Mouse (Mus musculus) brain, adult 2 months (tissue): ENCODE data around the gene Cdhr1.
"Not testable (repeated sequence)": the region's sequence is repeated elsewhere in the genome, so short reads cannot be mapped to it uniquely, and the experiment has no call there.

ENCODE experiments used
- DNase-seq: peaks from one replicate; pipeline ENCODE4 v3.0.0; 2011; ENCODE audit warnings: low read depth, low spot score

Gene Cdhr1

GRCm38 (mm10) chr14:37097956-37098530 lies at the start of gene Cdhr1:
Gene Cdhr1, minus strand, starts transcription at chr14:37098347.
- peak; percentile 20 for DNase-seq

- no peak for DNase-seq
Observed at GRCm38 (mm10) chr14:37139051-37139710, 41.0 kb upstream of the Cdhr1 start.

- DNase-seq: not testable (repeated sequence)
Observed at GRCm38 (mm10) chr14:37137596-37137995, 39.4 kb upstream of the Cdhr1 start.

GRCm38 (mm10) chr14:37136110-37136509 lies 38.0 kb upstream of the Cdhr1 start:
- DNase-seq: no peak

GRCm38 (mm10) chr14:37135671-37136070 lies 37.5 kb upstream of the Cdhr1 start:
- DNase-seq: no peak

GRCm38 (mm10) chr14:37135127-37135593 lies 37.0 kb upstream of the Cdhr1 start, which contains the start of gene Ghitm:
Gene Ghitm, minus strand, starts transcription at chr14:37135272.
- DNase-seq: peak; percentile 100

DNA sequence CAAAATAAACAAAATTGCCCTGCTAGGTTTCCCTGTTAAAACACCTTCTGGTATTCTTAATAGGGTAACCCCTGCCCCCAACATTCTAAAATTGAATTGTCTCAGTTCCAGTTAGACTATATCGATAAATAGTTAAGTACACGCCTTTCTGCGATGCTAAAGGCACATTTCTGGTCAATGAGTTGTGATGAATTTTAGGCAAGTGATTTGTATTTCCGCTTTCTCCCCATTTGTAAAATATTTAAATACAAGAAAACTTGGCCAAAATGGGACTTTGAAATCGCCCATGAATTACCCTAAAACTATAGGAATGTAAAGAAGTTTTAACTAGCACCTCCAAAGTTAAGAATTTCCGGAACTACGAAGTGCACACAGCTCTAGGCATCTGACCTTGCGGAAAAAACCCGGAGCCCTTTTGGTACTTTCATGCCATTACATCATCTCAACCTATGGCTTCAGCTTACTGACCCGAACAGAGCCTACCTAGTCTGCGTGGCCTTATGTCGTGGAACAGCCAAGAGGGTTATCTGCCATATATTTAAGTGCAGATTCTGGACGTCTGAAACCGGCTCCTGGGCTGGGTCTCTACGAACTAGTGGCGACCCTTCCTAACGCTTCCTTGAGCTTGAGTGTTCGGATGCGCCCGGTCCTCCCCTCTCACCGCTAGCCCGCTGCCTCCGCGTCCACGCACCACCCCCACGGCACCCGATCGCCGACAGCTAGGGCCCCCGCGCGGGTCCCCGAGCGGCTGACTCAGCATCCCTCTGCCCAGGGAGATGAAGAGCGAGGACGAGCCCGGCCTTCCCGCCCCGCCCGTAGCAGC lies 36.4 kb upstream of the Cdhr1 start:
- peak; percentile 38 for DNase-seq

- peak; percentile 74 for DNase-seq
Observed at GRCm38 (mm10) chr14:37127652-37128051, 29.5 kb upstream of the Cdhr1 start.

DNA sequence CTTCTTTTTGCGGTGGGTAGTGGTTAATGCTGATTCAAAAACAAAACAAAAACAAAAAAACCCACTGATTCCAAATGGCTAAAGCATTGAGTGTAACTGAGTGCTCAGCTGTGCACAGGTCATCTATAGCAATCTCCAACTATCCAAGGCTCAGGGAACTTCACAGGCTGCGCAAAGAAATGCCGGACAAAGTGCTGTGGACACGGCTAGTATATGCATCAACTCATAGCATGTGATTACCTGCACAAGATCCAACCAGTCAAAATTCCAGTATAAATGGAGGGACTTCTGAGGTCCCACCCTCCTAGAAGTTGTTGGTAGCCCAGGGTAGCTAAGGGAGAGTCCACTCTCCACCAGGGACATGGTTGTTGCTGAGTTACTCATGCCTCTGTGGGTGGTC lies 21.1 kb upstream of the Cdhr1 start:
- DNase-seq: no peak

DNA sequence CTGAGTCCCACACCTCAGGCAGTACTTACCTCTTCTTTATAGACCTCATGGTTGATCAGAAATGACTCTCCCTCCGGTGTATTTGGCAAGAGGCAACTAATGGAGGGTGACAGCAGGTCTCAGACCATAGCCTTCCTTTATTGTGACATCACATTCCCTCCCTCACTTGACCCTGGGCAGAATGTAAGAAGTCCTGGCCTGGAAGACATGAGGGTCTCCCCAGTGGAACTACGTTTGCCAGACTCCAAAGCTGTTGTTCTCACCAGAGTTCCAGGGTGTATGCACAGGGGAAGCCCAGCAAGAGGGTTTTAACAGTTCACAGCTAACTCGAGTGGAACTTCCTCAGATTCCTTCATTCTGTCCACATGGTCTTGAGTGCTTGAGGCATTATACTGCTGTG lies 15.8 kb upstream of the Cdhr1 start, which contains the start of gene 2610528A11Rik:
Gene 2610528A11Rik, minus strand, starts transcription at position 101 of the 400 bp plus-strand sequence.
- DNase-seq: no peak

GRCm38 (mm10) chr14:37112931-37113330 lies 14.8 kb upstream of the Cdhr1 start:
- no peak for DNase-seq

- no peak for DNase-seq
Observed at GRCm38 (mm10) chr14:37111371-37111770, 13.2 kb upstream of the Cdhr1 start.

DNA sequence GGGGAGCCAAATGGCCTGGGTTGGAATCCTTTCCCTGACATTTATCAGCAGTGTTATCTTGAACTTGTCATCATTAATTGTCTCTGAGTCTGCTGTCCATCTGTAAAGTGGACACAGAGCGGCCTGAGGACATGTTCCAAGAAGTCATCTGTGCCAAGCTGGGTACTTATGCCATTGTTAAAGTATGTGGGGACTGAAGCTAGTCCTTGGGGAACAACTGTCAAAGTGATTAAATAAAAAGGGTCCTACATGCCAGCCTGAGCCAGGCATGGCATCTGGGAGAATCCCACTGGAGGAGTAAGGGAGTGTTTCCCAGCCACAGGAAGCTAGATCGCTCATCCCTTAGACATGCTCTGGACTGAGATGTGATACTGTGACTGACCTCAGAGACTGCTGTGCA lies 12.3 kb upstream of the Cdhr1 start:
- no peak for DNase-seq

- no peak for DNase-seq
Observed at GRCm38 (mm10) chr14:37109975-37110374, 11.8 kb upstream of the Cdhr1 start.

DNA sequence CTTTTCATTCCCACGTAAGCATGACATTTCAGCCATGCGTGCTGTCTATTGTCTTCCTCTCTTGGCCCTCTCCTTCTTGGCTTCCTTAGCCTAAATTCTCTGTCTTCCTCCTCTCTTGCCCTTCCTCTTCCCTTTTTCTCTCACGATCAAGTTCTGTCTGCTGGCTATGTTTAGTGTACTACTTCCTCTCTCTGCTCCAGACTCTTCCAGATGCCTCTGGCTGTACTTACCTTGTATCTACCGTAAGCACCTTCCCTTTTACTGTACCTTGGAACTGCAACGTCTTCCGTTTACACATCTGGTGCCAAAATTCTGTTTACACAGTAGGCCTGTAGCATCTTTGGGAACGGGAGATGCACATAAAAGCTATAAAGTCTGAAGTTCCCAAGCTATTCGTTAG lies 11.3 kb upstream of the Cdhr1 start:
- no peak for DNase-seq

DNA sequence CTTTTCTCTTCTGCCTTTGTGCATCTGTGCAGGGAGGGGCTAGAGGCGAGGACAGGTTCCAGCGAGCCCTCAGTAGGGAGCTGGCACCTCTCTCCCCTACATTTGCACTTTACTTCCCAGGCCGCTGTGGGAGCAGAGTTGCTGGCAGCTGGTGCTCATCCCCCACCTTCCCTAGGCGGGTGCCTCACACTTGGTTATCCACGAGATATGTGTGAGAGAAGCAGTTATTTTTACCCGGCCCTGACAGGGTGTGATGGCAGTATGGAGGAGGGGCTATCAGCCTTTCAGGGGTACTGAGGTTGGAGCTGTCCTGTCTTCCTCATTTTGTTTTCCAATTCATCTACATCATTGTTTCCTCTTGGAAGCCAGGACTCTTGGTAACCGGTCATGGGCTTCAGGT lies 7.7 kb upstream of the Cdhr1 start:
- DNase-seq: peak; percentile 36

DNA sequence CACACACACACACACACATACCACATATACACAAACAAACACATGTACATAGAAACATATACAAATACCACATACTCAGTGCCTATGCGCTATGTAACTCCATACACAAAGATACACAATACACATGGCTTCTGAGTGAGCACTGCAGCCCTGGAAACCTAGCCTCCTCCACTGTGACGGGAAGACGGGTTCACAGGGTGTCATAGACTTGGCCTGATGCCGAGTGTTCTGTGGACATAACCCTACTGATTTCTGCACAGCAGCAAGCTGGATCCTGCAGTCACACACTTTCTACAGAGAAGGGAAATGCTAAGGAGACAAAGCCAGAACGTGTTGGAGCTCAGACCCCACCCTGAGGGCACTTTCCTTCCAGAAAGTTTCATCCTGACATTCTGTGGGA lies 6.6 kb upstream of the Cdhr1 start:
- no peak for DNase-seq

GRCm38 (mm10) chr14:37102484-37102883 lies 4.3 kb upstream of the Cdhr1 start:
- DNase-seq: no peak

DNA sequence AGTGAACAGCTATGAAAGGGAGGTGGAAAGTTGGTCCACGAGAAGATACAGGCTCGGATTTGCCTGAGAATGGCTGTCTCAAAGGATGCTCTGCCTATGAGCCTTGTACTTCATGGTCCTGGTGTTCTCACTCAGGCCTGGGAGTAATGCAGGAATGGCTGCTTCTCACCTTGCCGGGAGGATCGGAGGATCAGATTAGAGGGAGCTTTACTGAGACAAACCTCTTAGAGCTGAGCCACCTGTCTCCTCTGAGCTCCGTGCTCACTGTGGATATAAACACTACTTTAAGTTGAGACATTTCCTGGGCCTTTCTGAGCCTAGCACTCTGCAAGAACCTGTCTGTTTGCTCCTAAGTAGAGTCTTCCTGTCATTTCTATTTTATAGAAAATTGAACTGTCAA lies 3.4 kb upstream of the Cdhr1 start:
- no peak for DNase-seq

DNA sequence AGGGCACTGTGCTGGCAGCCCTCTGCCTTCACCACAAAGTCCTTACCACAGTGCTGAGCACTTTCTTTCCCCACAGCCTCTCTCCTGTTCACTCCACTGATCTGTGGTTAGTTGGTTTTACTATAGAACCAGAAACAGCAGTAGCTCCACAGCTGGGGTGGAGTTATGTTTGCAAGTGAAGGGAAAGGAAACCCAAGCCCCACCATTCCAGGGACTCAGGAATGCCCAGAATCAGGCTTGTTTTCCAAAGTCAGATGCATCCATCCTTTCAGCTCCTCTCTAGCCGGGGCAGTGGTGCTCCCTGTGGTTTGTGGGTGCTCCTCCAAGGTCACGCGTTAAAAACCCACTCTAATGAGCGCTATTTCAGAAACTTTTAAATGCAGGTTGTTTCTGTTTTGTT lies 2.6 kb downstream of the Cdhr1 start:
- no peak for DNase-seq

- DNase-seq: no peak
Observed at GRCm38 (mm10) chr14:37094436-37094835, 3.7 kb downstream of the Cdhr1 start.

GRCm38 (mm10) chr14:37083755-37084154 lies 14.4 kb downstream of the Cdhr1 start:
- peak; percentile 15 for DNase-seq
